Mouse (Mus musculus): ENCODE measurements at regions not wholly inside any gene's neighbourhood (a gene's known extent, or its start where the extent isn't known, plus 50 kb on each side); places are given as distances from the start of the nearest gene placed in this dataset.

GRCm38 (mm10) chr15:67030975-67031374, 530.3 kb upstream of the Lrrc6 start:
- no peak for DNase-seq (ENCODE audit: low spot score)
- TF ChIP-seq EP300 (IDR thresholded peaks at IDR 0.05) (no peak), CTCF (IDR thresholded peaks at IDR 0.05) (no peak)
- WGBS = 83% methylated on average over 1 of the region's 1 CpGs

GRCm38 (mm10) chr15:67028161-67028560, 527.5 kb upstream of the Lrrc6 start:
- ATAC-seq (no peak), DNase-seq (ENCODE audit: low spot score) (no peak)
- 73% methylated on average over 1 of the region's 1 CpGs for WGBS
- no peaks in the 10 kb centered on the region for H3K9me3 ChIP-seq (ENCODE audit: low read length)
- TF ChIP-seq CTCF (IDR thresholded peaks at IDR 0.05) = no peak
- TF ChIP-seq EP300 (IDR thresholded peaks at IDR 0.05) = no peak
- H3K4me2 ChIP-seq (replicated peaks; ENCODE audit: low read depth, low read length) = no peak overlapping the region
- no peak overlapping the region for H3K9ac ChIP-seq (replicated peaks; ENCODE audit: low read depth)
- no peaks in the 10 kb centered on the region for H3K4me1 ChIP-seq (ENCODE audit: insufficient read depth, low read depth, low read length)
- H3K36me3 ChIP-seq (ENCODE audit: insufficient read depth, low read length) = no peaks in the 10 kb centered on the region
- no peaks in the 10 kb centered on the region for H3K27me3 ChIP-seq (replicated peaks; ENCODE audit: insufficient read depth, low read length)
- H3K4me3 ChIP-seq (ENCODE audit: low read depth, low read length) = no peak overlapping the region
- H3K27ac ChIP-seq (ENCODE audit: low read length) = no peak overlapping the region

More at GRCm38 (mm10) chr15:67030975-67031374, 530.3 kb upstream of the Lrrc6 start:
- H3K27ac ChIP-seq (ENCODE audit: low read length) = no peak overlapping the region
- no peaks in the 10 kb centered on the region for H3K4me1 ChIP-seq (ENCODE audit: insufficient read depth, low read depth, low read length)
- H3K27me3 ChIP-seq (replicated peaks; ENCODE audit: insufficient read depth, low read length) = no peaks in the 10 kb centered on the region
- ATAC-seq = no peak
- H3K4me3 ChIP-seq (ENCODE audit: low read depth, low read length) = no peak overlapping the region
- no peaks in the 10 kb centered on the region for H3K36me3 ChIP-seq (ENCODE audit: insufficient read depth, low read length)
- H3K9me3 ChIP-seq (ENCODE audit: low read length) = no peaks in the 10 kb centered on the region
- H3K9ac ChIP-seq (replicated peaks; ENCODE audit: low read depth) = no peak overlapping the region
- H3K4me2 ChIP-seq (replicated peaks; ENCODE audit: low read depth, low read length) = no peak overlapping the region

GRCm38 (mm10) chr15:67027751-67028150, 527.0 kb upstream of the Lrrc6 start:
- no peak for ATAC-seq
- TF ChIP-seq EP300 (IDR thresholded peaks at IDR 0.05) (no peak), CTCF (IDR thresholded peaks at IDR 0.05) (no peak)
- H3K4me3 ChIP-seq (ENCODE audit: low read depth, low read length) = no peak overlapping the region
- no peak overlapping the region for H3K27ac ChIP-seq (ENCODE audit: low read length)
- H3K4me1 ChIP-seq (ENCODE audit: insufficient read depth, low read depth, low read length) = no peaks in the 10 kb centered on the region
- 0 out of 2 replicates have a peak, but pooled peaks cover under 1% of the 10 kb centered on the region for H3K9me3 ChIP-seq (ENCODE audit: low read length)
- H3K36me3 ChIP-seq (ENCODE audit: insufficient read depth, low read length) = no peaks in the 10 kb centered on the region
- H3K4me2 ChIP-seq (replicated peaks; ENCODE audit: low read depth, low read length) = no peak overlapping the region
- DNase-seq (ENCODE audit: low spot score) = no peak
- WGBS = 74% methylated on average over 2 of the region's 2 CpGs
- H3K27me3 ChIP-seq (replicated peaks; ENCODE audit: insufficient read depth, low read length) = no peaks in the 10 kb centered on the region
- no peak overlapping the region for H3K9ac ChIP-seq (replicated peaks; ENCODE audit: low read depth)

- TF ChIP-seq EP300 (IDR thresholded peaks at IDR 0.05) (no peak), CTCF (IDR thresholded peaks at IDR 0.05) (no peak)
- 92% methylated on average over 4 of the region's 4 CpGs for WGBS
- H3K4me3 ChIP-seq (ENCODE audit: low read depth, low read length) = no peak overlapping the region
- H3K27me3 ChIP-seq (replicated peaks; ENCODE audit: insufficient read depth, low read length) = no peaks in the 10 kb centered on the region
- no peak for ATAC-seq
- H3K9ac ChIP-seq (replicated peaks; ENCODE audit: low read depth) = no peak overlapping the region
- no peak overlapping the region for H3K27ac ChIP-seq (ENCODE audit: low read length)
- H3K4me1 ChIP-seq (ENCODE audit: insufficient read depth, low read depth, low read length) = no peaks in the 10 kb centered on the region
- no peak overlapping the region for H3K4me2 ChIP-seq (replicated peaks; ENCODE audit: low read depth, low read length)
- DNase-seq (ENCODE audit: low spot score) = no peak
- no peaks in the 10 kb centered on the region for H3K36me3 ChIP-seq (ENCODE audit: insufficient read depth, low read length)
- 0 out of 2 replicates have a peak, but pooled peaks cover 2% of the 10 kb centered on the region for H3K9me3 ChIP-seq (ENCODE audit: low read length)
Observed at GRCm38 (mm10) chr15:67025746-67026145, 525.0 kb upstream of the Lrrc6 start.

GRCm38 (mm10) chr15:67024386-67024785, 523.7 kb upstream of the Lrrc6 start:
- no peak for TF ChIP-seq EP300 (IDR thresholded peaks at IDR 0.05)
- no peak for TF ChIP-seq CTCF (IDR thresholded peaks at IDR 0.05)
- no peak overlapping the region for H3K4me2 ChIP-seq (replicated peaks; ENCODE audit: low read depth, low read length)
- no peak overlapping the region for H3K9ac ChIP-seq (replicated peaks; ENCODE audit: low read depth)
- 44% methylated on average over 2 of the region's 2 CpGs for WGBS
- 0 out of 2 replicates have a peak, but pooled peaks cover 2% of the 10 kb centered on the region for H3K9me3 ChIP-seq (ENCODE audit: low read length)
- DNase-seq (ENCODE audit: low spot score) (no peak), ATAC-seq (no peak)
- H3K36me3 ChIP-seq (ENCODE audit: insufficient read depth, low read length) = no peaks in the 10 kb centered on the region
- H3K4me3 ChIP-seq (ENCODE audit: low read depth, low read length) = no peak overlapping the region
- peaks cover 6% of the 10 kb centered on the region; the same call in 1 of the 2 replicates for H3K4me1 ChIP-seq (ENCODE audit: insufficient read depth, low read depth, low read length)
- no peaks in the 10 kb centered on the region for H3K27me3 ChIP-seq (replicated peaks; ENCODE audit: insufficient read depth, low read length)
- no peak overlapping the region for H3K27ac ChIP-seq (ENCODE audit: low read length)

GRCm38 (mm10) chr15:67023081-67023480, 522.4 kb upstream of the Lrrc6 start:
- WGBS = 94% methylated on average over 1 of the region's 1 CpGs
- no peak overlapping the region for H3K4me2 ChIP-seq (replicated peaks; ENCODE audit: low read depth, low read length)
- no peaks in the 10 kb centered on the region for H3K36me3 ChIP-seq (ENCODE audit: insufficient read depth, low read length)
- no peak overlapping the region for H3K4me3 ChIP-seq (ENCODE audit: low read depth, low read length)
- H3K9me3 ChIP-seq (ENCODE audit: low read length) = 0 out of 2 replicates have a peak, but pooled peaks cover 2% of the 10 kb centered on the region
- no peak for ATAC-seq
- H3K9ac ChIP-seq (replicated peaks; ENCODE audit: low read depth) = no peak overlapping the region
- DNase-seq (ENCODE audit: low spot score) = no peak
- H3K4me1 ChIP-seq (ENCODE audit: insufficient read depth, low read depth, low read length) = peaks cover 7% of the 10 kb centered on the region; the same call in 1 of the 2 replicates
- no peaks in the 10 kb centered on the region for H3K27me3 ChIP-seq (replicated peaks; ENCODE audit: insufficient read depth, low read length)
- TF ChIP-seq CTCF (IDR thresholded peaks at IDR 0.05) (no peak), EP300 (IDR thresholded peaks at IDR 0.05) (no peak)
- no peak overlapping the region for H3K27ac ChIP-seq (ENCODE audit: low read length)

- Histone ChIP-seq H3K9me3 (ENCODE audit: low read length) (0 out of 2 replicates have a peak, but pooled peaks cover 2% of the 10 kb centered on the region), H3K4me1 (ENCODE audit: insufficient read depth, low read depth, low read length) (peaks cover 7% of the 10 kb centered on the region; the same call in 1 of the 2 replicates), H3K27ac (ENCODE audit: low read length) (no peak overlapping the region), H3K36me3 (ENCODE audit: insufficient read depth, low read length) (no peaks in the 10 kb centered on the region), H3K4me3 (ENCODE audit: low read depth, low read length) (no peak overlapping the region), H3K4me2 (replicated peaks; ENCODE audit: low read depth, low read length) (no peak overlapping the region), H3K9ac (replicated peaks; ENCODE audit: low read depth) (no peak overlapping the region), H3K27me3 (replicated peaks; ENCODE audit: insufficient read depth, low read length) (no peaks in the 10 kb centered on the region)
- no peak for ATAC-seq
- WGBS = 57% methylated on average over 5 of the region's 5 CpGs
- no peak for DNase-seq (ENCODE audit: low spot score)
- TF ChIP-seq CTCF (IDR thresholded peaks at IDR 0.05) (no peak), EP300 (IDR thresholded peaks at IDR 0.05) (no peak)
Observed at GRCm38 (mm10) chr15:67021391-67021790, 520.7 kb upstream of the Lrrc6 start.
